Mouse (Mus musculus) lung, embryonic 14.5 days (tissue): ENCODE measurements around the gene Map3k13. TPM values are rescaled to one million over a fixed set of nuclear protein-coding genes. Genes with fewer than 3 reads are reported as not detected.

ENCODE experiments used
- ATAC-seq: fragments of 200-750 bp; cut with Nextera tagmentation; 2 replicates; pipeline ENCODE4 v1.8.0; 2017; ENCODE audit warnings: mild to moderate bottlenecking, moderate TSS enrichment, moderate library complexity; ENCODE audit not compliant: insufficient read depth
- DNase-seq: peaks from one replicate; pipeline ENCODE4 v3.0.0-alpha.2; 2015
- H3K27ac ChIP-seq: fragments of 300-500 bp; sonication (generic); 2 replicates; pipeline ENCODE4 v1.5.1; 2014; ENCODE audit warnings: low read depth, mild to moderate bottlenecking, moderate library complexity
- H3K27me3 ChIP-seq: fragments of 300-500 bp; sonication (generic); 2 replicates; pipeline ENCODE4 v1.6.1; 2014; ENCODE audit warnings: low read length, control low read depth; ENCODE audit not compliant: insufficient read depth
- H3K36me3 ChIP-seq: fragments of 300-500 bp; sonication (generic); 2 replicates; pipeline ENCODE4 v1.6.1; 2014; ENCODE audit warnings: control low read depth; ENCODE audit not compliant: insufficient read depth
- H3K4me1 ChIP-seq: fragments of 300-500 bp; sonication (generic); 2 replicates; pipeline ENCODE4 v1.6.1; 2014; ENCODE audit warnings: antibody characterized with exemption, control low read depth; ENCODE audit not compliant: insufficient read depth
- H3K4me2 ChIP-seq: fragments of 300-500 bp; sonication (generic); 2 replicates; pipeline ENCODE4 v1.6.1; 2014; ENCODE audit warnings: mild to moderate bottlenecking
- H3K4me3 ChIP-seq: fragments of 300-500 bp; sonication (generic); 2 replicates; pipeline ENCODE4 v1.5.1; 2014; ENCODE audit warnings: low read depth, low read length
- H3K9ac ChIP-seq: fragments of 300-500 bp; sonication (generic); 2 replicates; pipeline ENCODE4 v1.6.1; 2014
- H3K9me3 ChIP-seq: fragments of 300-500 bp; sonication (generic); 2 replicates; pipeline ENCODE4 v1.6.1; 2016; ENCODE audit warnings: low read depth, low read length, control low read depth
- CTCF ChIP-seq: IDR thresholded peaks from 2 replicates; pipeline ENCODE4 v1.5.1; 2016; ENCODE audit warnings: antibody characterized with exemption, low read depth
- WGBS: fragments of 180-500 bp; shearing (Covaris S2); extraction: QIAGEN DNeasy Blood & Tissue Kit; methylation state at CpG from one replicate; pipeline ENCODE4 v1.1.7; 2014; 5-methylcytosine and 5-hydroxymethylcytosine counted together
- polyA plus RNA-seq: library from polyadenylated mRNA; unstranded; fragments of >200 nt; fragmentation: Nextera tagmentation; extraction: Ambion mirVana; gene quantifications from 2 replicates; pipeline ENCODE4 v1.2.1, GENCODE M21; 2014

The Map3k13 gene
- polyA plus RNA-seq, 1 experiment from 2014 or later, result 0.95 TPM

DNA sequence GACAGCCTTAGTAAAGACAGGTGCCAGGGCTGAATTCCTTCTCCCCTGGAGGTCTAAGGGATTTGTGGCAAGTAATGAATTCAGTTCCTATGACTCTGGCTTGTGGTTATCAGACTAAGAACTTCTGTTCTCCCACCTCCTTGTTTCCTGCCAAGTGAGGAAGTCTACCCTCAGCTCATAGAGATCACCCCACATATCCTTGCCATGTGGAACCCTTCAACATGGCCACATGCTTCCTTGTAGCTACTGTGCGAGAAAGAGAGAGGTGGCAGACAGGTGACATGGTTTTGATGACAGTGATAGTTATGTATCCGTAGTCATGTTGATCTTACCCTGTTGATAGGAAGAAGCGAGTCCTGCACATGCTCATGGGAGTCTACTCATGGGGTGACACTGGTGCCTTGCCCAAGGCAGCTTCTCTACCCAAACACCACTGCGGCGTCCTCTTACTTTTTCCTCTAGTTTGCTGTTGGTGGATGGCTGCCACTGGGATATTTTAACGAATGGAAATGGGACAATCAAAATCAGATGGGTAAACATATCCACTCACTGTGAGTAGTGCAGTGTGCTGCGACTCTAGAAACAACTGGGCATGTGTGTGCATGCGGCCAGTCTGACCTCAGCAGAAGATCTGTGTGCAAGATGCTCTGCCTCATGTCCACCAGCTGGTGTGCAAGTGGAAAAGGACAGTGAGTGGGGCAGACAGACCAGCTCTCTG, 40.9 kb downstream of the Map3k13 start:
- Histone ChIP-seq H3K4me1 (0 out of 2 replicates have a peak, but pooled peaks cover 2% of the 10 kb centered on the region), H3K4me3 (no peak overlapping the region), H3K4me2 (no peak overlapping the region), H3K9ac (no peak overlapping the region), H3K27me3 (no peaks in the 10 kb centered on the region), H3K36me3 (no peaks in the 10 kb centered on the region), H3K27ac (no peak overlapping the region), H3K9me3 (no peaks in the 10 kb centered on the region)
- no peak for ATAC-seq
- TF ChIP-seq CTCF, result no peak
- WGBS, result 80% methylated on average over 8 of the region's 8 CpGs
- no peak for DNase-seq

DNA sequence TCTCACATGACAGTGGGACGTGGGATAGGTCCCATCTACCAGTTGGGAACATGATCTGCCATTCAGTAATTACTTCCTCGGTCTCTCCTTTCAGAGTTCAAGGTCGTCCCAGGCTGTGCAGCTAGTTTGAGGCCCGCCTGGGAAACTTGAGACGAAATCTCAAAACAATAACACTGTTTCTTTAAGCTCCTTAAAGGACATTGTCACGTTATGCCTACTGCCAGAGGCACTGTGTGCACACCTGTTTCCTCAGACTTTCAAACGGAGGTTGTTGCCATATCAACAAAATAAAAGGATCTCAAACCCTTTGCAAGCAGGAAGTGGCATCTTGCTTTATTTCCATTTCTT, 41.4 kb downstream of the Map3k13 start:
- H3K9me3 ChIP-seq, result no peaks in the 10 kb centered on the region
- no peak overlapping the region for H3K4me3 ChIP-seq
- no peak overlapping the region for H3K4me2 ChIP-seq
- WGBS, result 41% methylated on average over 7 of the region's 7 CpGs
- no peaks in the 10 kb centered on the region for H3K36me3 ChIP-seq
- H3K27ac ChIP-seq, result no peak overlapping the region
- H3K9ac ChIP-seq, result no peak overlapping the region
- 0 out of 2 replicates have a peak, but pooled peaks cover 2% of the 10 kb centered on the region for H3K4me1 ChIP-seq
- no peaks in the 10 kb centered on the region for H3K27me3 ChIP-seq
- no peak for ATAC-seq
- no peak for DNase-seq
- no peak for TF ChIP-seq CTCF

DNA sequence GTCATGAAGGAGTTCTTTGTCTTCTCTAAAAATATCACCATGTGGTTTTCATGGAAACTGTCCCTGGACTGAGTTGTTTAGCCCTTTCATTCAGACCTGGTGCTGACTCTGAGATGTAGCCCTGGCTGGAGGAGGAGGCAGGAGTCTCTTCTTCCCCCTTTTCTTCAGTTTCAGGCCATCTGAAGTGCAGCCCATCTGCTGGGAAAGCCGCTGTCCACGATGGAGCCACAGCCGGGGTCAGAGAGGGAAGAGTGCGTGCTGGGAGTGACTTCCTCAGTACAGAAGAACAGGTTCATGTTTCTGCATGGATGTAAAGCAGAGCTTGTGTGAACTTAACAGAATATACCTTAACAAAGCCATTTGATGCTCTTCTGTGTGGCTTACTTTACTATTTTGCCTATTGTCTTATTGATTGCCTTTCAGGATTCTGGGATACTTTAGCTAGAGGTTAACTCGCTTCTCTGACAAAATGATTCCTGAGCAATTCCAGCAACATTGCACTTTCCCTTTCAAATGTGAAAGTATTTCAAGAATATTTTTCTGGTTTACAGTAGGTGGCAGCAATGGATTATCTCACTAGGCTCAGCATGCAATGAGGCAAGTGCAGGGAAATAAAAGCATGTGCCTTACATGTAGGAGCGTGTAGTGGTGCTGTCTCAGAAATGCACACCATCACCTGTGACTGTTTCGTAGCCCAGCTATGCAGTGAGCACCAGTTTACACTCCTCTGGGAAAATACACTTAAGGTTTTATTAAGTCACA, 42.3 kb downstream of the Map3k13 start:
- Histone ChIP-seq H3K4me3 (no peak overlapping the region), H3K4me2 (no peak overlapping the region), H3K36me3 (no peaks in the 10 kb centered on the region), H3K4me1 (0 out of 2 replicates have a peak, but pooled peaks cover 2% of the 10 kb centered on the region), H3K27me3 (no peaks in the 10 kb centered on the region), H3K9me3 (no peaks in the 10 kb centered on the region), H3K27ac (no peak overlapping the region), H3K9ac (no peak overlapping the region)
- 47% methylated on average over 7 of the region's 7 CpGs for WGBS
- TF ChIP-seq CTCF, result peak; percentile 60
- ATAC-seq (no peak), DNase-seq (peak; percentile 60)

DNA sequence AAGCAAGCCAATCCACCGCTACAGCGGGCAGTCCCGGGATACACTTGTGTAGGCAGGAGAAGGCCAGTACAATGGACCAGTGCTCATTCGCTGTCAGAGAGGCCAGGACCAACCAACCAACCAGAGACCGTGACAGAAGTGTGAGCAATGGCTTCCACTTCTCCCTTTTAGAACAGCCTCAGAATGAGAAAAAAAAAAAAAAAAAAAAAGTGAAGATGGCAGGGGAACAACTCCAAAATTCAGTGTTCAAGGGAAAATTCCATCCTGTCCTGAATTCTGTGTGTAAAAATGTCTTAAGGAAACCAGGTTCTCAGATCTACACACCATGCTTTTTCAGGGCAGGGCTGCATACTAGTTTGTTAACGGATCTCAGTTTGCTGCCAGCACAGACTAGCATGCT, 43.5 kb downstream of the Map3k13 start:
- DNase-seq, result no peak
- H3K27me3 ChIP-seq, result no peaks in the 10 kb centered on the region
- H3K27ac ChIP-seq, result no peak overlapping the region
- no peak for TF ChIP-seq CTCF
- H3K36me3 ChIP-seq, result no peaks in the 10 kb centered on the region
- H3K4me1 ChIP-seq, result 0 out of 2 replicates have a peak, but pooled peaks cover 2% of the 10 kb centered on the region
- no peak for ATAC-seq
- 86% methylated on average over 6 of the region's 6 CpGs for WGBS
- no peak overlapping the region for H3K9ac ChIP-seq
- no peak overlapping the region for H3K4me2 ChIP-seq
- no peaks in the 10 kb centered on the region for H3K9me3 ChIP-seq
- no peak overlapping the region for H3K4me3 ChIP-seq

DNA sequence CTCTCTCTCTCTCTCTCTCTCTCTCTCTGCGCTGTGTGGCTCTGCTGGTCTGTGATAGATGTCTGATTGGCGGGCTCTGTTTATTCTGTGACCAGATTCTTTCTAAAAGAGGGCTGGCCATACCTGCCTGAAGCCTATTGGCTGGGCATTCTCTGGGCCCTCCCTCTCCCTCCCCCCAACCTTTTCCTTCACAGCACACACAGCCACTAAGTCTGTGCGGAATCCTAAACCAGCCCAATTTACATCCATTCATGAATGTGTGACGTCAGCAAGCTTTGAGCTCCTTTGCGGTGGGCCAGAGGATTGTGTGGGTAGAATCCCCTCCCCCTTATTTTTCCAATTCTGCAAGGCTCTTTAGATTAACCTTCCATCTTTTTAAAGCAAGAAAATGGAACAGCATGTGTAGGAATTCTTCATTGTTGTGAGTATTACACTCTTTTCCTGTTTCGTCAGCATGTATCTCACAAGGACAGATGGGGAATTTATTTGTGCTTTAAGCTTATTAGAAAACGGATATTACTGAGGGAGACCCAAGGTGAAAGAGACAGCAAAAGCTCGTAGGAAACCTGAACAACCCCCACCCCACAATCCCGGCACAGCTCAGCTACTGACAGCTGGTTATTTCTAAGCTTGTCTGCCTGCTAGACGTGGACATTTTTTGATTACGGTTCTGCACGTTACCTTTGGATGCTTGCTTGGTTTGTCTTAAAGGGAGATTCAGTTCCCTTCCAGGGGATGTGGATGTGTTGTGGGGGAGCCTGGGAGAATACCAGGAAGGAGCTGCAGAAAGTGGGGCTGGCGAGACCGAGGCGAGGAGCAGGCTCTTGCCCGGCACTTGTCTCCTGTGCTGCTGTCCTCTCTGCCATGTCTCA, 51.9 kb downstream of the Map3k13 start:
- Histone ChIP-seq H3K4me3 (peak overlapping the region; percentile 44), H3K27ac (peak overlapping the region; percentile 69), H3K36me3 (no peaks in the 10 kb centered on the region), H3K4me1 (no peaks in the 10 kb centered on the region), H3K4me2 (peak overlapping the region; percentile 85), H3K9me3 (no peaks in the 10 kb centered on the region), H3K9ac (peak overlapping the region; percentile 59), H3K27me3 (no peaks in the 10 kb centered on the region)
- peak; percentile 91 for DNase-seq
- WGBS, result under 1% methylated on average over 16 of the region's 16 CpGs
- peak; percentile 100 for ATAC-seq
- TF ChIP-seq CTCF, result no peak

DNA sequence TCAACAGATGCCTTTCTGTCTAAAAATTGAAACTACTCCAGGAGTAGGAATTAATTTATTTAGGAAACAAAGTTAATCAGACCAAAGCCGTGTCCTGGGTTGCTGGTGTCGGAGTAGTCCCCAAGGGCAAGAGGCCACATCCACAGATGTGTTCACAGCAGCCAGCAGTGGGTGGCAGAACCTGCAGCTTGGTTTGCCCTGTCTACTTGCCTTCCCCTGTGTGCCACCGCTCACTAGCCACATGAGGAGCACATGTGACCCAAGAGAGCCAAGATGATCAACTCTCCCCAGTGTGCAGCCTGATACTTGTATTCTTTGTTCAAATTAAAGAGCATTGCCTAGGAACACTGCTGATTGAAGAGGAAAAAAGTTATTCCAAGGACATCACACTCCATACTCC, 54.3 kb downstream of the Map3k13 start:
- Histone ChIP-seq H3K4me2 (no peak overlapping the region), H3K9ac (no peak overlapping the region), H3K27ac (no peak overlapping the region), H3K27me3 (no peaks in the 10 kb centered on the region), H3K36me3 (no peaks in the 10 kb centered on the region), H3K4me1 (no peaks in the 10 kb centered on the region), H3K4me3 (no peak overlapping the region), H3K9me3 (no peaks in the 10 kb centered on the region)
- no peak for TF ChIP-seq CTCF
- DNase-seq (no peak), ATAC-seq (no peak)
- WGBS, result 77% methylated on average over 3 of the region's 3 CpGs
